Mouse (Mus musculus): ENCODE results near the gene Egln1. TPM values are rescaled to one million over a fixed set of nuclear protein-coding genes. Genes with fewer than 3 reads are reported as not detected.

Egln1 gene
- polyA plus RNA-seq, 1 experiment from 2014 or later: 17.8 TPM

DNA sequence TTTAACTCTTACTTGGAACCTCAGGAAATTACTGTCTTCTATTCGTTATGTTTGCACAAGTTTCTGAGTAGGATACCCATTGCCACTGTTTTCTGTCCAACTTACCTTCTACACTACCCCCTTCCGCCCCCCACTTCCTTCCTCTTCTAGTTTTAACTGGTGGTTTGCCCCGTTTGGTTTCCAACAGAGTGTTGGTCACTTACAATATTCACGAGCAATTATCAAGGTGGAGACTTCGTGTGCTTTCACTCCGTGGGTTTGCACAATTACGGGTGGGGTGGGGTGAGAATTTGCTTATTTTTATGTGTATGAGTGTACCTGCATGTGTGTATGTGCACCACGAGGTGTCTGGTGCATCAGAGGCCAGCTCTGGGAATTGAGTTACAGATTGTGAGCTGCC, 85.4 kb downstream of the Egln1 start:
- Histone ChIP-seq H3K9ac (replicated peaks) (peak overlapping the region; percentile 97), H3K9me3 (no peaks in the 10 kb centered on the region)

DNA sequence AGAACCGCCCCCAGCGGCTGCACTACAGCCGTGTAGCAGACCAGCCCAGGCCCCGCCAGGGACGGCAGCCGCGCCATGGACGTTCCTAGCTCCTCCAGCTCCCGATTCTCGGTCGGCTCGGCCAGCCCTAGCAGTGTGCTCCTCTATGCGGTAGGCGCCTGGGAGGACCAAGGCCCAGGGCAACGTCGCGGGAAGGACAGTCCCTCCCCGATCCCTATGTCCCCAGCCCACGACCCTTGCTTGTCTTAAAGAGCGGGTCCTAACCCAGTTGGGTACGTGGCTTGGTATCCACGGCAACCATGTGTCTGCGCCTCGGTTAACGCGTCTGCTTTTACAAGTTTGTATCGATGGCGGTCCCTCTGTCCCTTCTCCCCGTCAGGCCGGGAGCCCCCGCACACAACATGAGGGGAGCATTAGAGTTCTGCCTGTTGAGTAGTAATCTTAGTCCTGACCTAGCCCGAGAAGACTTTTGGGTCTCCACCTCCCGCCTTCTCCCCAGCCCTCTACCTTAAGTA, 85.9 kb downstream of the Egln1 start:
- H3K9ac ChIP-seq (replicated peaks): peak overlapping the region; percentile 97
- peaks cover 13% of the 10 kb centered on the region for H3K4me1 ChIP-seq
- H3K27me3 ChIP-seq: no peaks in the 10 kb centered on the region
- WGBS: under 1% methylated on average over 33 of the region's 33 CpGs
- H3K4me2 ChIP-seq (replicated peaks): peak overlapping the region; percentile 82
- H3K27ac ChIP-seq (replicated peaks): peak overlapping the region; percentile 90
- peak overlapping the region; percentile 97 for H3K4me3 ChIP-seq
- H3K36me3 ChIP-seq: peaks cover 34% of the 10 kb centered on the region
- ATAC-seq (ENCODE audit: low FRiP score, low read depth): peak; percentile 85
- no peaks in the 10 kb centered on the region for H3K9me3 ChIP-seq

More for the DNA sequence above, 85.4 kb downstream of the Egln1 start:
- H3K4me3 ChIP-seq: peak overlapping the region; percentile 97
- H3K4me2 ChIP-seq (replicated peaks): peak overlapping the region; percentile 82
- 28% methylated on average over 8 of the region's 8 CpGs for WGBS
- H3K27ac ChIP-seq (replicated peaks): no peak overlapping the region
- peaks cover 28% of the 10 kb centered on the region for H3K36me3 ChIP-seq
- peaks cover 13% of the 10 kb centered on the region for H3K4me1 ChIP-seq
- H3K27me3 ChIP-seq: no peaks in the 10 kb centered on the region
- no peak for ATAC-seq (ENCODE audit: low FRiP score, low read depth)

DNA sequence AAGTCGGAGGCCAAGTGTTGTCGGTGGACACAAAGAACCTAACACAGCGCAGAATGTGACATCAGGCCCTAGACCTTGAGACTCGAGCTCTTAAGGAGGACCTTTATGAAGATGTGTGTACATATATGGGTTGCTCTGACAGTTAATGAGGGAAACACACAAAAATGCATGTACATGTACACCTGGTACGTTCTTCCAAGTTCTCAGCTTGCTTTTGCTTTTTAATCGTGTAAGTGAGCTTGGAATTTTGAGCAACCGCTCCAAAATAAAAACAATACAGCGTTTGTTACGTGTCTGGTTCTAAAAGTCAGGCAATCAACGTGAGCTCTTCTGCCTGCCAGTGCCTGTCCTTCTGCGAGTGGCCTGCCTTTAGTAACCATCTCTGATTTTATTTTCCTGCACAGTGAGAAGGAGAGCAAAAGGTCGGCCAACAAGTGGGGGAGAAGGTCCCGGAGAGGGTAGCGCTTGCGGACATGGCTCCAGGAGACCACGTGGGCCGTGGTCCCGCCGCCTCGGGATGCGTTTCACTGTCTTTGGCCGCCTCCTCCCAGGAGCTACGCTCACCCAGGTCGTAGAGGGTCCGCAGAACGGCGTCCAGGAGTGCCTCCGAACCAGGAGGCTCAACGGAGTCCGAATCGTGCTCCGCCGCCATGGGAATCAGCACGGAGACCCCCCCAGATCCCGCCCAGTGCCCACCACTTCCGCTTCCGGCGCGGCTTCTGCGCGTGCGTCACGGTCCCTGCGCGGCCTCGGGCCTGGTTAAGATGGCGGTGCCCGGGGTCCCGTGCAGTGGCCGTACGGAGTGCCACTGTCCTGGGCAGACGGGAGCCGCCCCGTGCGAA, 86.6 kb downstream of the Egln1 start, which contains the start of the genes Gnpat and 2810004N23Rik:
Gnpat (plus strand) TSS at position 713 of the 842 bp plus-strand sequence.
2810004N23Rik (minus strand) TSS at position 800 of the 842 bp plus-strand sequence.
- H3K27me3 ChIP-seq: no peaks in the 10 kb centered on the region
- H3K9me3 ChIP-seq: no peaks in the 10 kb centered on the region
- peak within 1 kb of the TSS; percentile 90 for H3K27ac ChIP-seq (replicated peaks)
- peak within 1 kb of the TSS; percentile 97 for H3K9ac ChIP-seq (replicated peaks)
- peaks cover 40% of the 10 kb centered on the region for H3K36me3 ChIP-seq
- peak within 1 kb of the TSS; percentile 97 for H3K4me3 ChIP-seq
- WGBS: 2% methylated on average over 55 of the region's 55 CpGs
- ATAC-seq (ENCODE audit: low FRiP score, low read depth): peak; percentile 98
- peak within 1 kb of the TSS; percentile 82 for H3K4me2 ChIP-seq (replicated peaks)
- peaks cover 13% of the 10 kb centered on the region for H3K4me1 ChIP-seq

DNA sequence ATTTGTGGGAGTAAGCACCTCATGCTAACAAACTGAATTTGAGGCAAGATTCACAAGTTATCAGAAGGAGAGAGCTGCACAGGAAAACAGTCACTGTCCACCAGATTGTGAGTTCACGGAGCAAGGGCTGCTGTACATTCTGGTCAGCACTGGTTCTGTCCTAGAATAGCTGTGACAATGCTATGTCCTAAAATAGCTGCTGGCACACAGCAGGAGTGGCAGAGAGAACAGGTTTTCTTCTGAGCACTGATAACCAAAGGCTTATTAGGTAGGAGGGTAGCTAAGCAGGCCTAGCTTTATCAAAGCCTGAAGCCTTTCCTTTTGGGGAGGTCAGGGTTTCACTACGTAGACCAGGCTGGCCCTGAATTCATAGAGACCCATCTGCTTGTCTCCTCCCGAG, 88.9 kb downstream of the Egln1 start:
- 94% methylated on average over 3 of the region's 3 CpGs for WGBS
- ATAC-seq (ENCODE audit: low FRiP score, low read depth): no peak
- Histone ChIP-seq H3K4me1 (peaks cover 13% of the 10 kb centered on the region), H3K27me3 (no peaks in the 10 kb centered on the region), H3K36me3 (peaks cover 60% of the 10 kb centered on the region), H3K4me3 (no peak overlapping the region), H3K4me2 (replicated peaks) (no peak overlapping the region), H3K9me3 (no peaks in the 10 kb centered on the region), H3K27ac (replicated peaks) (no peak overlapping the region), H3K9ac (replicated peaks) (no peak overlapping the region)

DNA sequence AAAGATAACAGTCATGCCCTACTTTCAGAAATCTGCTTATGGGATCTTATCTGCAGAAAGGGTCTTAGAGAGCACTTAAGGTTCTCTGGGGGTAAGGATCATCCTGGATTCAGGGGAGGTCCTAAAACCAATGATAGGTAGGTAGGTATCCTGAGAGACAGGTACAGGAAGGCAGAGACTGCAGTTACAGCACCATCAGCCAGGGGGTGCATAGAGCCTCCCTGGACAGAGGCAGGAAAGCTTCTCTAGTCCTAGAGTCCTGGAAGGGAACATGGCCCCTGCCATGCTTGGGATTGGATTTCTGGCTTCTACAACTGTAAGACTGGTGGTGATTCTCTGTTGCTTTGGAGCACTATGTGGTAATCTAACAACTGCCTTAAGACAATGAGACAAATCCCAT, 89.7 kb downstream of the Egln1 start:
- Histone ChIP-seq H3K9me3 (no peaks in the 10 kb centered on the region), H3K36me3 (peaks cover 67% of the 10 kb centered on the region), H3K4me3 (no peak overlapping the region), H3K9ac (replicated peaks) (no peak overlapping the region), H3K4me1 (peaks cover 13% of the 10 kb centered on the region), H3K4me2 (replicated peaks) (no peak overlapping the region), H3K27me3 (no peaks in the 10 kb centered on the region), H3K27ac (replicated peaks) (no peak overlapping the region)
- no peak for ATAC-seq (ENCODE audit: low FRiP score, low read depth)

Other genes starting within 250 kb of the Egln1 start
- 66.6 and 67.8 TPM in 2 replicates for gene Ttc13, start 227.3 kb downstream of the Egln1 start, polyA plus RNA-seq (2016; fragmentation: Nextera tagmentation; extraction: Ambion mirVana)
- gene Arv1, start 227.2 kb downstream of the Egln1 start, polyA plus RNA-seq (2016; fragmentation: Nextera tagmentation; extraction: Ambion mirVana): 36.2 and 38.3 TPM in 2 replicates
- 0.63 and 1.1 TPM in 2 replicates for gene Fam89a, start 197.5 kb downstream of the Egln1 start, polyA plus RNA-seq (2016; fragmentation: Nextera tagmentation; extraction: Ambion mirVana)
- 7.4 and 9.4 TPM in 2 replicates for gene Trim67, start 156.2 kb downstream of the Egln1 start, polyA plus RNA-seq (2016; fragmentation: Nextera tagmentation; extraction: Ambion mirVana)
- gene Gnpat, start 86.3 kb downstream of the Egln1 start, polyA plus RNA-seq (2016; fragmentation: Nextera tagmentation; extraction: Ambion mirVana): 126 and 130 TPM in 2 replicates
- gene 2810004N23Rik, start 86.2 kb downstream of the Egln1 start, polyA plus RNA-seq (2016; fragmentation: Nextera tagmentation; extraction: Ambion mirVana): 45.4 and 47.4 TPM in 2 replicates
- 15.4 and 18.1 TPM in 2 replicates for gene Exoc8, start 51.6 kb downstream of the Egln1 start, polyA plus RNA-seq (2016; fragmentation: Nextera tagmentation; extraction: Ambion mirVana)
- gene Sprtn, start 51.4 kb downstream of the Egln1 start, polyA plus RNA-seq (2016; fragmentation: Nextera tagmentation; extraction: Ambion mirVana): 17.4 and 17.8 TPM in 2 replicates
- gene Tsnax, start 63.7 kb upstream of the Egln1 start, polyA plus RNA-seq (2016; fragmentation: Nextera tagmentation; extraction: Ambion mirVana): 146 and 154 TPM in 2 replicates
- 1.6 and 2.3 TPM in 2 replicates for gene Disc1, start 104.9 kb upstream of the Egln1 start, polyA plus RNA-seq (2016; fragmentation: Nextera tagmentation; extraction: Ambion mirVana)